ENCODE assay signal across 8 mouse cellular contexts in the genomic region with DNA sequence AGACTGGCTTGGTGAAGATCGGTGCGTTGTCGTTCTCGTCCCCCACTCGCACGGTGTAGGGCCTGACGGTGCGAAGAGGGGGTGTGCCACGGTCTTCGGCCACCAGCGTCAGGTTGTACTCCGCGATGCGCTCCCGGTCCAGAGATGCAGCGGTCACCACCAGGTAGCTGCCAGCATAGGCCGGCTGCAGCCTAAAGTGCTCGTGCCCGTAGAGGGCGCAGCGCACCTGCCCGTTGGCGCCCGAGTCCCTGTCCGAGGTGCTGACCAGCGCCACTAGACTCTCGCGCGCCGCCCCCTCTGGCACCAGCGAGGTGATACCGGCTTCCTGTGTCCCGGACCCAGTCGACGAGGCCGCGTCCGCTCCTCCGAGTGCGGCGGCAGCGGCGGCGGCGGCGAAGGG. TPM values are rescaled to one million over a fixed set of nuclear protein-coding genes. Genes with fewer than 3 reads are reported as not detected.
DNase-seq lines count a peak whose midpoint lies in the region; ATAC-seq and TF ChIP-seq lines count a peak whose summit lies in the region.

No protein-coding gene starts in this region.

- TF ChIP-seq POLR2A in brain, embryonic 14.5 days (IDR thresholded peaks at IDR 0.05; ENCODE audit: borderline replicate concordance, extremely low read depth, insufficient read depth, insufficient read length, poor library complexity, severe bottlenecking): no peak
- TF ChIP-seq POLR2A in limb, embryonic 14.5 days (IDR thresholded peaks at IDR 0.05; ENCODE audit: borderline replicate concordance, extremely low read depth, insufficient read depth, insufficient read length): no peak

- ATAC-seq in embryonic facial prominence, embryonic 12.5 days (ENCODE audit: insufficient number of reproducible peaks, insufficient read depth, low FRiP score, low TSS enrichment): peak; percentile 44
- ATAC-seq in limb, embryonic 14.5 days (ENCODE audit: low FRiP score, low read depth): peak; percentile 51
- peak; percentile 19; the same call in 1 of the 2 replicates for ATAC-seq in midbrain, embryonic 15.5 days (replicated peaks)
- peak; percentile 58; the same call in 1 of the 2 replicates for ATAC-seq in stomach, embryonic 15.5 days (ENCODE audit: insufficient read depth, low FRiP score, low read depth)

- H3K36me3 ChIP-seq in embryonic facial prominence, embryonic 12.5 days: no peaks in the 10 kb centered on the region
- H3K36me3 ChIP-seq in limb, embryonic 14.5 days (ENCODE audit: control insufficient read depth, insufficient read depth, low read length): no peaks in the 10 kb centered on the region
- H3K36me3 ChIP-seq in midbrain, embryonic 15.5 days (replicated peaks): no peaks in the 10 kb centered on the region
- H3K36me3 ChIP-seq in stomach, embryonic 15.5 days: no peaks in the 10 kb centered on the region

- no peak overlapping the region for H3K27ac ChIP-seq in embryonic facial prominence, embryonic 12.5 days
- H3K27ac ChIP-seq in limb, embryonic 14.5 days (replicated peaks; ENCODE audit: low read depth, low read length): no peak overlapping the region
- H3K27ac ChIP-seq in midbrain, embryonic 15.5 days: peak overlapping the region; percentile 86
- H3K27ac ChIP-seq in stomach, embryonic 15.5 days: no peak overlapping the region

- H3K4me3 ChIP-seq in embryonic facial prominence, embryonic 12.5 days: peak overlapping the region; percentile 34
- peak overlapping the region; percentile 41 for H3K4me3 ChIP-seq in limb, embryonic 14.5 days (replicated peaks; ENCODE audit: low read length)
- peak overlapping the region; percentile 65 for H3K4me3 ChIP-seq in midbrain, embryonic 15.5 days
- H3K4me3 ChIP-seq in stomach, embryonic 15.5 days (replicated peaks): peak overlapping the region; percentile 35

- H3K9me3 ChIP-seq in embryonic facial prominence, embryonic 12.5 days: no peaks in the 10 kb centered on the region
- H3K9me3 ChIP-seq in limb, embryonic 14.5 days (ENCODE audit: control insufficient read depth, low read length): no peaks in the 10 kb centered on the region
- H3K9me3 ChIP-seq in midbrain, embryonic 15.5 days: no peaks in the 10 kb centered on the region
- no peaks in the 10 kb centered on the region for H3K9me3 ChIP-seq in stomach, embryonic 15.5 days

- H3K4me1 ChIP-seq in embryonic facial prominence, embryonic 12.5 days: peaks cover 41% of the 10 kb centered on the region
- peaks cover 32% of the 10 kb centered on the region for H3K4me1 ChIP-seq in limb, embryonic 14.5 days (ENCODE audit: control insufficient read depth, insufficient read depth, low read length)
- H3K4me1 ChIP-seq in midbrain, embryonic 15.5 days: peaks cover 53% of the 10 kb centered on the region
- H3K4me1 ChIP-seq in stomach, embryonic 15.5 days: peaks cover 34% of the 10 kb centered on the region

- peak; percentile 85 for DNase-seq in brain, embryonic 14.5 days (ENCODE audit: low read depth)
- peak; percentile 33 for DNase-seq in heart, adult 8-10 months (ENCODE audit: low spot score)
- peak; percentile 85 for DNase-seq in kidney, adult 18-20 months
- peak; percentile 63 for DNase-seq in limb, embryonic 14.5 days (ENCODE audit: low spot score)
- DNase-seq in adipocyte (ENCODE audit: low spot score): no peak

- peaks cover 82% of the 10 kb centered on the region for H3K27me3 ChIP-seq in embryonic facial prominence, embryonic 12.5 days
- peaks cover 71% of the 10 kb centered on the region for H3K27me3 ChIP-seq in limb, embryonic 14.5 days (ENCODE audit: control insufficient read depth, insufficient read depth, low read length)
- no peaks in the 10 kb centered on the region for H3K27me3 ChIP-seq in midbrain, embryonic 15.5 days (replicated peaks)
- peaks cover 75% of the 10 kb centered on the region for H3K27me3 ChIP-seq in stomach, embryonic 15.5 days (replicated peaks)

- H3K9ac ChIP-seq in embryonic facial prominence, embryonic 12.5 days: no peak overlapping the region
- no peak overlapping the region for H3K9ac ChIP-seq in limb, embryonic 14.5 days (ENCODE audit: low read depth, low read length, severe bottlenecking)
- H3K9ac ChIP-seq in midbrain, embryonic 15.5 days: peak overlapping the region; percentile 82
- no peak overlapping the region for H3K9ac ChIP-seq in stomach, embryonic 15.5 days

- H3K4me2 ChIP-seq in embryonic facial prominence, embryonic 12.5 days (replicated peaks): peak overlapping the region; percentile 48
- H3K4me2 ChIP-seq in limb, embryonic 14.5 days (replicated peaks; ENCODE audit: low read depth, low read length, severe bottlenecking): peak overlapping the region; percentile 76
- peak overlapping the region; percentile 93 for H3K4me2 ChIP-seq in midbrain, embryonic 15.5 days
- H3K4me2 ChIP-seq in stomach, embryonic 15.5 days: peak overlapping the region; percentile 86

- under 1% methylated on average over 46 of the region's 46 CpGs for WGBS in embryonic facial prominence, embryonic 12.5 days
- WGBS in limb, embryonic 14.5 days: 6% methylated on average over 43 of the region's 46 CpGs
- WGBS in midbrain, embryonic 15.5 days: under 1% methylated on average over 46 of the region's 46 CpGs
- WGBS in stomach, embryonic 15.5 days: under 1% methylated on average over 46 of the region's 46 CpGs

- TF ChIP-seq CTCF in brain, embryonic 14.5 days (IDR thresholded peaks at IDR 0.05; ENCODE audit: borderline replicate concordance, extremely low read depth, insufficient read depth, insufficient read length): peak; percentile 76

RNA-seq across cellular contexts. Expression of gene Pcdh8, which starts 1.5 kb away (rescaled TPM):
- polyA plus RNA-seq in brain, embryonic 14.5 days (2012; rRNA removed): 64.5 and 68.9 TPM in 2 replicates
- 6.6 and 8.4 TPM in 2 replicates for polyA plus RNA-seq in embryonic facial prominence, embryonic 12.5 days (2016; fragmentation: Nextera tagmentation; extraction: Ambion mirVana)
- under 1 TPM; 0.06 to 0.19 (median 0.13) TPM for total RNA-seq in heart, adult 8-10 months (2022)
- polyA plus RNA-seq in limb, embryonic 14.5 days (2012; rRNA removed): 5.7 and 8.0 TPM in 2 replicates
- polyA plus RNA-seq in limb, embryonic 14.5 days (2014; fragmentation: Nextera tagmentation; extraction: Ambion mirVana): 5.7 and 6.7 TPM in 2 replicates
- 72.8 and 73.2 TPM in 2 replicates for polyA plus RNA-seq in midbrain, embryonic 15.5 days (2015; fragmentation: Nextera tagmentation; extraction: Ambion mirVana)
- polyA plus RNA-seq in stomach, embryonic 15.5 days (2015; fragmentation: Nextera tagmentation; extraction: Ambion mirVana): 1.0 TPM in 2 replicates
